Mouse (Mus musculus) adrenal gland, postnatal 36 days (tissue): ENCODE measurements around the gene Slc25a17. TPM values are rescaled to one million over a fixed set of nuclear protein-coding genes. Genes with fewer than 3 reads are reported as not detected.
A peak's percentile ranks its signal among the peaks of the same experiment; 100 is the strongest.

Experiments used
- DNase-seq, 2 experiments: peaks; one replicate each; pipeline ENCODE4 v3.0.0; 2021; ENCODE audit warnings: mixed read lengths in 1 of 2
- total RNA-seq, 2 experiments: library from RNA; stranded (reverse); gene quantifications; 2 replicates each; pipeline ENCODE4 v1.2.3; 2021

Slc25a17 gene
- total RNA-seq, 2 experiments from 2014 or later = 79.2 to 106 TPM

DNA sequence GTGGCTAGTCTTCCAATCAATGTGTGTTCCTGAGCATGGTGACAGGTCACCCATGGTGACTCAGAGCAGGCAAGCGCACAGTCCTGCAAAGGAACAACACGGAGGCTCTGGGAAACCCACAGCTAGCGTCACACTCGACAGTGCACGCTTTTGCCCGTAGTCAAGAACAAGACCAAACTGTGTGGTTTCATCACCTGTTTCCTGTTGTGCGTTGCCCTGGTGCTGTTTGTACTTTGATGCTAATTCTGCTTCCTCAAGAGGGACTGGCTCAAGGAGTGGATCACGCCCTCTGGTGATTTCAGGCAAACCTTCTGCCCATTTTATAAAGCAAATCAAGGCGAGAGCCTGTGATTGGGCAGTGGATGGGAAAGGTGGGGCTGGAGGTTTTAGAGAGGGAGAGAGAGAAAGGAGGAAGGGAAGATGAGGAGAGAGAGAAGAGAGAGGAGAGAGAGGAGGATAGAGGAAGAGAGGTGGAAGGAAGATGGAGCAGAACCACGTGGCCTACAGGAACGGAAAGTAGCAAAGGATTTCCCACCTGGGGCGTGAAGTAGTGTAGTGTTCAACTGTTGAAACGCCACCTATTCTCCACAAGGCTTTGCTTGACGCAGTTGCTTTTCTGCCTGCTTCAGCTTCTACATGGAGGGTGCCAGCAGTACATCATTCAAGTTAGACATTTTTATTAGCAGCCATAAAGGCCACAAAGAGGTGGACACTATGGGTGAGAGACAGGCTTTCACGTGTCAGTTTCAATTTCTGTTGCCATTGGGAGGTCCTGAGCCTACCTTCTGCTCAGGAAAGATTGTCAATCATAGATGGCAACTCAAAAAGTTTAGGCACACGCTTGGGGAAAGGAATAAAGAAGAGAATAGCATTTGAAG lies 59.2 kb downstream of the Slc25a17 start:
- peak; percentile 46 to 50 for DNase-seq

DNA sequence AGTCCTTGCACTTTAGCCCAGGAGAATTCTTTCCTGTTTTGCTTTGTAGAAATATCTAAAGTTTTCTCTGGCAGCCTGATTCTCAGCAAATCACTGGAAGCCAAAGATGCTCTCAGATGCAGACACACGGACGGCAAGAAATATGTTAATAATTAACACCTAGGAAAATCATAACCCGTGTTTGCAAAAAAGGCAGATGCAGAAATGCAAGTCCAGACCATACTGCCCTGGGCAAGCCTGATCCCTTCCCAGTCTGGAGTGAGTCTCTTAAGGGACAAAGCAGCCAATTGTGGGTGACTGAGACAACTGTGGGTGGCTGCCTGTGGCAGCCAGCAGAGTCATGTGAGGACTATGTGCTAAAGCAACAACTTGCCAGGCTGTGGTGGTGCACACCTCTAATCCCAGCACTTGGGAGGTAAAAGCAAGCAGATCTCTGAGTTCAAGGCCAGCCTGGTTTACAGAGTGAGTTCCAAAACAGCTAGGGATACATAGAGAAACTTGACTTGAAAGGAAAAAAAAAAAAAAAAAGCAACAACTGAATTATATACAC lies 60.0 kb downstream of the Slc25a17 start:
- DNase-seq = no peak

DNA sequence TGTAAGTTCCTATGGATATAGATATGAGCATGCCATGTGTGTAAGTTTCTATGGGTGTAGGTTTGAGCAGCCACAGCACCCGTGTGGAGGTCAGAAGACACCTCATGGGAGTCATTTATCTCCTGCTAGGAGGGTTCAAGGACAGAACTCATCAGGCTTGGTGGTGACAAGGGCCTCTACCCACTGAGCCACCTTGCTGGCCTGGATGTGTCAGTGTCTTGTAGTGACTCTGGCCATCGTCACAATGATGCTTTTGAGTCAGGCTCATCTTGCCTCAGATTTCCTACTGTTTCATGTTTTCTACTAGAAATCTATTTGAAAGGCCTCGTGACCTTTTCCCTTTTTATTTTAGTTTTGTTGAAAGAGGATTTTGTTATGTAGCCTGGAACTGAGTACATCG lies 61.1 kb downstream of the Slc25a17 start:
- DNase-seq = no peak

DNA sequence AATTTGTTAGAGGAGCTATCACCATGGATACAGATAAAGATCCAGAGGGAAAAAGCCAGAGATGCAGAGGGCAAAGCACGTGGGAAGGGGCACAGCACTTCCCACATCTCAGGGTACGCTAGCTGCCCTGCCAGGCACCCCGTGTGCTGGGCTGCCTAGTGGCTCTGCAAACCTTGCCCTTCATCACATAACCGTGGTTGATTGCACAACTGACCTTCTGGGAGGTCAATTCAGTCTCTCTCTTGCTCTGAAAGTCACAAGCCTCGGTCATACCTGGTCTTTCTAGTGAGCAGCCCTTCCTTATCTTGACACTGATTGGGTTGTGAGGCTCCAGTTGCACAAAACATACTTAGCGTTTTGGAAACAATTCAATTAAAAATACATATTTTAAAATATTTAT lies 62.4 kb downstream of the Slc25a17 start:
- DNase-seq = peak; percentile 26 to 46

DNA sequence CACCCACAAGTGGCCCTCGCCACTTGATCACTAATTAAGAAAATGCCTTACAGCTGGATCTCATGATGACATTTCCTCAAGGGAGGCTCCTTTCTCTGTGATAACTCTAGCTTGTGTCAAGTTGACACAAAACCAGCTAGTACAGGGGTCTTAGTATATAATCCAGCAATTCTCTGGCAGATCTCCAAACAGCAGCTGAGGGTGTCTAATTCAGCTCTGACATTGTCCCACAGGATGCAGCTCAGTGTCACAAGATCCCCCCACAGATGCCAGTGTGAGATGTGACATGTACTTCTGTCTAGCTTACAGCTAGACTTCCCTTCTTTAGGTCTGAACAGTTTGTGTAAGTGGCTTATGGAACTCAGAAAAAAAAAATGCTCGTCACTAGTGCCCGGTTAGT lies 63.1 kb downstream of the Slc25a17 start:
- no peak for DNase-seq

DNA sequence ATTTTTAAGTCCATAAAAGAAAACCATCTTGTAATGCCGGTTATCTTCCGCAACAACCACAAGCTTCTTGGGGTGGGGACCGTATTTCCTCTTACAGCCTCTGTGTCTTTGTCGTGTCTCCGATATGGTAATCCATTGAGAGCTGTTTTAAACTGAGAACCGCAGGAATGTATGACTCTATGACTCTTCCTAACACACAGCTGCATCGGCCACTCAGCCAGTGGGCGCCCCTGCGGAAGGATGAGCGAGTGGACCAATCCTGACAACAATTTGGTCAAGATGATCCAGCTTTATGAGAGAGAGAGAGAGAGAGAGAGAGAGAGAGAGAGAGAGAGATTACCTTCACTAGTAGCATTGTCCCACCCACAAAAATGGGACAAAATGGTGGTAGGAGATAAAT lies 65.7 kb downstream of the Slc25a17 start:
- no peak for DNase-seq

DNA sequence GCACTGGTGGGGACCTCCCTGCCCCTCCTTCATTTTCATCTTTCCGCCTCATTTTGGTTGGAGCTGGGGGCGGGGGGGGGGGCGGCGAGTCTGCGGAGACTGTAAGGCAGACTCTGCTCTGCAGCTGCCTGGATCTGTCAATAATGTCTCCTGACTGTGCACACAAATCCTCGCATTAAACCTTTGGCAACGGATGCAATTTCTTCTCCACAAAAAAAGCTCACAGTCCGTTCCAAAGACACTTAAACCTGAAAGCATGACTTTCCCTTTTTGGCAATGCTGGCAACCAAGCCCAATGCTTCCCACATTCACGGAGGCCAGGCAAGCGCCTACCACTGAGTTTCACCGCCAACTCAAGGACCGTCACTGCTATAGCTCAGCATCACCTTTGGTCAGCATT lies 66.2 kb downstream of the Slc25a17 start:
- no peak for DNase-seq

DNA sequence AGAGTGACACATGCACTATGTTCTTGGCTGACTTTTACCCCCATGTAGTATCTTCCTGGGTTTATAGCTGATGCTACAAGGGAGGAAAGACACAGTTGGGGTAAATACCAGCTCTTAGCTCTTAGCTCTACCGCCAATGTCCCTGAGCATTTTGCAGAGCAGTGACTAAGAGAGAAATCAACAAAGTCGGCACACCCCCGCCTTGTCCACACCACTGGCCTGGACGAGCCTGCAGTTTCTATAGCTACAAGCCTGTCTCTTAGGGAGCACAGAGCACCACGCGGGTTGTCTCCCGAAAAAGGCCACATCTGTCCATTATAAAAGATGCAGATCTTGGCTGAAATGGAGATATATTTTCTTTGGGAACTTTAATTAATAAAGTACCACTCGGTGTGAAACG lies 69.9 kb downstream of the Slc25a17 start:
- DNase-seq = peak in 1 of 2 experiments; percentile 12

DNA sequence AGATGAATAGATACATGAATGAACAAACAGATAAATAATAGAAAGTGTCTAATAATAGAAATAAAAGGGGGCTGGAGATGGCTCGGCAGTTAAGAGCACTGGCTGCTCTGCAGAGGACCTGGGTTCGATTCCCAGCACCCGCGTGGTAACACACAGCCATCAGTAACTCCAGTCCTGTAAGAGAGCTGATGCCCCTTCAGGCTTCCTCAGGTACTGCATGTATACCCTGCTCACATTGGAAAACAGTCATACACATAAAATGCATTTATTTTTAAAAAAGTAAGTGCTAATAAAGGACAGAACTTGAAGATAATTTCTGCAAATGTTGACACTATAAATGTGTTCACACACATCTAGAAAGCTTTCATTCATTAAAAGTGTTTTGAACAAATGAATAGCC lies 70.4 kb downstream of the Slc25a17 start:
- DNase-seq = no peak

DNA sequence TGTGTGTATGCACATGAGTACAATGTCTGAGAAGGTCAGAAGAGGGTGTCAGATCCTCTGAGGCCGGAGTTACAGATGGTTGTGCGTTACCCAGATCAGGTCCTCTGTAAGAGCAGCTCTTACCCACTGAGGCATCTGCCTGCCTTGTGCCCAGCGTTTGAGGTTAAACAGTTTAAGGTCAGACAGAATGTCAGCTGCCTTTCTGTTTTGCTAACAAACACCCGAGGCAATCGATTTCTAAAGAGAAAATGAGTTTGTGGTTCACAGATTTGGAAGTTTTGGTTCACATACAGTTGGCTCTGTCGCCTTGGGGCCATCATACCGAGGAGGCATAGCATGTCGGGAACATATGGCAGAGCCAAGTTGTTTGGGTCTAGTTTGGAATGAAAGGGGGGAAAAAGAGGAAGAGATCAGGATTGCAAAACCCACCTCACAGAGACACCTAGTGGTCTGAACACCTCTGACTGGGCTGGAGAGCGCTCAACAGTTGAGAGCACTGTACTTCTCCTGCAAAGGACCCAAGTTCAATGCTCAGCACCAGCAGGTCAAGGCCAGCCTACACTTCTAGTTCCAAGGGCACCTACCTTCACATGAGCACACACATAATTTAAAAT lies 76.4 kb downstream of the Slc25a17 start:
- DNase-seq = peak in 1 of 2 experiments; percentile 20

DNA sequence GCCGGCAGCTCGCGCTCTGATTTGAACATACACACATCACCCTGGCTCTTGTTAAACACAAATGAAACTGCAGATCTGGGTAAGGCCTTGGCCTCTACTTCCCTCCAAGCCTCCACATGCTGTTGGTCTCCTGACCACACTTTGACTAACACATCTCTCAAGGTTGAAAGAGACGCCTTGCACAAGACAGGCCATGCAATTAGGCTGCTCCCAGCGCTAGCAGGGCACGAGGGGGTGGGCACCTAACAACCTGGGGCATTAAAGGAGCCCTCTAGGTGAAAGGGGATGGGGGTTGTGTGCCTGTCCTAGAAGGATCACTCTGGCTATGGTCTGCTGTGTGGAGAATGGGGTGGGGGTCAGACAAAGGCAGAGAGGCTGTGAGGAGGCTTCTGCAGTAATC lies 81.9 kb downstream of the Slc25a17 start:
- peak in 1 of 2 experiments; percentile 51 for DNase-seq

DNA sequence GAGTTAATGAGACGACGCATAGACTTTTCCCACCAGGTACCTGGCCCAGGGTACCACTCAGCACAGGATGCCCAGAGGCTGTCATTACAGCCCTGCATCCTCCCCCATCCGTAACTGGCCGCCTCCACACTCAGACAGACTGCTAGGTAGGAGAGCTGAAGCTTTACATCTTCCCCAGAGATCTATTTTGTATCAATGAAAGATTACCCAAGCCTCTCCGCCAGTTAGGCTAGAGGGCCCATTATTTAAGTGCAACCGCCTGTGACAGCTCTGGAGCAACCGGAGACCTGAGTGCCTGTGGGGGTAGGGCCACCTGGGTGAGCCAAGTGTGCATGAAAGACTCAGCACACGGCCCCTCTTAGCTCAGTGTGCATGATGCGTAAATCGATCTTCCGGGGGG lies 82.7 kb downstream of the Slc25a17 start:
- DNase-seq = no peak

DNA sequence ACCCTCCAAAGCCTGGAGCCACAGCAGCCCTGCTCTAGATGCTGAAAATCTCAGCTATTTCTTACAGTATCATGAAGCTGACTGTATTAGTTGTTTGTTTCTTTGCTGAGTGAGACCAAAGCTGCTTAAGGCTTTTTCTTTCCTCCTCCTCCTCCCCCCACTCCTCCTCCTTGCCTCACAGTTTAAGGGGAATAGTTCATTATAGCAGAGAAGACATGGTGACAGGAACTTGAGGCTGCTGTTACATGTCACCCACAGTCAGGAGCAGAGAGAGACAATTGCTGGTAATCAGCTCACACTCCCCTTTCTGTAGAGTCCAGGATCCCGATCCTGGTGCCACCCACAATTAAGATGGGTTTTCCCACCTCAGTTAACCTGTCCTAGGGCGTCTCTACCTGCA lies 87.3 kb downstream of the Slc25a17 start:
- DNase-seq = no peak

DNA sequence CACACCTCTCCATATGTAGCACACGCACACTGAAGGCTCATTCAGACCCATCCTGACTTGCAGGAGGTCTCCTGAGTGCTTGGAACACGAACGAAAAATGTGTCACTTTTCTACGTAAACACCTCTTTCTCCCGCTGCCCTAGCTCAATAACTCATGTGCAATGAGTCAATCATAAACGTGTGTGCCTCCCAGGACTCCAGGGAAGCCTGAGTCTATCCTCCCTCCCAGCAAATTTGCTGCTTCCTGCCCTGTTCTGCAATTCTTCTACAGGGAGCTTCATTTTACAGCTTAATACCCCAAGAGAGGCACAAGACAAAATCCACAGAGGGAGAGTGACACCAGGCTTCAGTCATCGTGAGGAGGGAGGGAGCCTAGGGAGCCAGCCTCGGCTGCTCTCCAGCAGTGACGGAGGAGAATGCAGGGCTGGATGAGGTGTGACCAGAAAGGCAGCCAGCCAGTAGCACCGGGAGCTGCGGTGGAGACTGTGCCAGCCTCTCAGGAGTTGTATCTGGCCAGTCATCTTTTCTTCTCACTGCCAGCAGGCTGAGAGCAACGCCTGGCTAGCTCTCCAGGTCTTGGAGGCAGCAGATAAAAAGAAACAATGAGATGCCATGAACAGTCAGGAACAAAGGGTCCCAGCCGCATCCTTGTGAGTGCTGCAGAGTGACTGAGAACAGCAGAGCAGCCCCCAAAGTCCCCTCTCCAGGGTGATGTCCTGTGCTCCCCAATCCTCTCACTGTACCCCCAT lies 88.1 kb downstream of the Slc25a17 start:
- DNase-seq = peak; percentile 63 to 65

Other genes starting within 250 kb of the Slc25a17 start
- gene Mrtfa, start 170.1 kb downstream of the Slc25a17 start, total RNA-seq = 10 to 100 TPM; 28.6 to 31.0 TPM
- under 1 TPM; 0.33 to 0.53 TPM for gene Mchr1, start 125.3 kb downstream of the Slc25a17 start, total RNA-seq
- 100 to 1,000 TPM; 223 to 268 TPM for gene St13, start 39.3 kb upstream of the Slc25a17 start, total RNA-seq
- 10 to 100 TPM; 24.3 to 26.8 TPM for gene Xpnpep3, start 39.3 kb upstream of the Slc25a17 start, total RNA-seq
- not detected for gene Dnajb7, start 47.5 kb upstream of the Slc25a17 start, total RNA-seq
- gene Rbx1, start 105.5 kb upstream of the Slc25a17 start, total RNA-seq = 100 to 1,000 TPM; 147 to 151 TPM
- gene Ep300, start 224.5 kb upstream of the Slc25a17 start, total RNA-seq = 10 to 100 TPM; 69.0 to 69.7 TPM